Mouse (Mus musculus) hindbrain, embryonic 15.5 days (tissue): Measurements from ENCODE around the gene Ccdc187. TPM values are rescaled to one million over a fixed set of nuclear protein-coding genes. Genes with fewer than 3 reads are reported as not detected.

Source experiments
- ATAC-seq: fragments of 200-750 bp; cut with Nextera tagmentation; 2 replicates; pipeline ENCODE4 v1.8.0; 2017; ENCODE audit warnings: low read depth, moderate number of reproducible peaks, moderate TSS enrichment; ENCODE audit not compliant: low FRiP score
- H3K27ac ChIP-seq: fragments of 300-500 bp; sonication (generic); replicated peaks from 2 replicates; pipeline ENCODE4 v1.5.1; 2015; ENCODE audit warnings: mild to moderate bottlenecking, inconsistent platforms
- H3K27me3 ChIP-seq: fragments of 300-500 bp; sonication (generic); 2 replicates; pipeline ENCODE4 v1.6.1; 2015; ENCODE audit warnings: control low read depth, inconsistent platforms
- H3K36me3 ChIP-seq: fragments of 300-500 bp; sonication (generic); 2 replicates; pipeline ENCODE4 v1.6.1; 2015; ENCODE audit warnings: control low read depth, inconsistent platforms
- H3K4me1 ChIP-seq: fragments of 300-500 bp; sonication (generic); replicated peaks from 2 replicates; pipeline ENCODE4 v1.6.1; 2015; ENCODE audit warnings: control low read depth, inconsistent platforms
- H3K4me2 ChIP-seq: fragments of 300-500 bp; sonication (generic); 2 replicates; pipeline ENCODE4 v1.6.1; 2015; ENCODE audit warnings: moderate library complexity, mild to moderate bottlenecking, inconsistent platforms
- H3K4me3 ChIP-seq: fragments of 300-500 bp; sonication (generic); 2 replicates; pipeline ENCODE4 v1.5.1; 2015; ENCODE audit warnings: mild to moderate bottlenecking, inconsistent platforms
- H3K9ac ChIP-seq: fragments of 300-500 bp; sonication (generic); 2 replicates; pipeline ENCODE4 v1.6.1; 2015; ENCODE audit warnings: inconsistent platforms
- H3K9me3 ChIP-seq: fragments of 300-500 bp; sonication (generic); 2 replicates; pipeline ENCODE4 v1.6.1; 2016; ENCODE audit warnings: control low read depth, inconsistent platforms
- whole genome bisulfite sequencing: fragments of 180-500 bp; shearing (Covaris S2); methylation state at CpG from one replicate; pipeline ENCODE4 v1.1.7; 2015; 5-methylcytosine and 5-hydroxymethylcytosine counted together
- polyA plus RNA-seq: library from polyadenylated mRNA; unstranded; fragments of >200 nt; fragmentation: Nextera tagmentation; extraction: Ambion mirVana; gene quantifications from 2 replicates; pipeline ENCODE4 v1.2.1, GENCODE M21; 2015

Gene Ccdc187
- polyA plus RNA-seq, 1 experiment from 2014 or later: 0.16 TPM

DNA sequence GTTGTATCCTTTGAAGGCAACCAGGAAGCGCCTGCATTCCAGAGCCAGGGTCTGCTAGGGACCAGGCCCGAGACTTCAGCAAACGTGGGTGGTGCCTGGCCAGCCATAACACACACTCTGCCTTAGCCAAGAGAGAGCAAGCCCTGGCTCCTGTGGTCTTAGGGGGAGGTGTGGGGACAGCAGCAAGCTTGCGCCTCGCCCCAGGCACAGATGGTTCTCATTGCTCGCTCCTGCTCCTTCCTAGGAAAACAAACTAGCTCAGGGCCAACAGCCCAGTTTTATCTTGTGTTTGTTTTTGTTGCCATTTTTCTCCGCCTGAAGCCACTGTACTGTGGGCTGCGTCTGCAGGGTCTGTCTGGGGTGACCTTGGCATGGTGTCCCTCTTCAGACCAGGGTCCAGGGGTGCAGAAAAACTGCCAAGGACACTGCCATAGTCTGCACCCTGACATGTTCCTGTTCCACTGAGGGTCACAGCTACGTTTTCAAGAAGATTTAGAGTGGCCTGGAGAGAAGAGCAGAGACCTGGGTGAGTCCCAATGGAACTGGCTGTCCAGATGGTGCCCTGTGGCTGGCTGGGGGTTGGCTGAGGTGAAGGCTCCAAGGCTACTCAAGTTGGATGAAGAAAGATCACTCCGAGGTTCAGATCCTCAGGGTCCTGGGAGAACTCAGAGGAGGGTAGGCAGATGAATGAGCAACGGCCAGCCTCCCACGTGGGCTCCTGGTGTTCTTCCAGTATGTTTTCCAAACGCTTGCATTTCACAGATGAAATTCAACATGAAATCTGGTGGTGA lies 20.1 kb upstream of the Ccdc187 start:
- Histone ChIP-seq H3K36me3 (no peaks in the 10 kb centered on the region), H3K4me1 (peaks cover 45% of the 10 kb centered on the region), H3K4me3 (peak overlapping the region; percentile 63), H3K4me2 (peak overlapping the region; percentile 87), H3K27me3 (no peaks in the 10 kb centered on the region), H3K9ac (peak overlapping the region; percentile 82; the same call in 1 of the 2 replicates), H3K27ac (peak overlapping the region; percentile 91), H3K9me3 (no peaks in the 10 kb centered on the region)
- ATAC-seq: no peak
- 57% methylated on average over 13 of the region's 13 CpGs for WGBS

DNA sequence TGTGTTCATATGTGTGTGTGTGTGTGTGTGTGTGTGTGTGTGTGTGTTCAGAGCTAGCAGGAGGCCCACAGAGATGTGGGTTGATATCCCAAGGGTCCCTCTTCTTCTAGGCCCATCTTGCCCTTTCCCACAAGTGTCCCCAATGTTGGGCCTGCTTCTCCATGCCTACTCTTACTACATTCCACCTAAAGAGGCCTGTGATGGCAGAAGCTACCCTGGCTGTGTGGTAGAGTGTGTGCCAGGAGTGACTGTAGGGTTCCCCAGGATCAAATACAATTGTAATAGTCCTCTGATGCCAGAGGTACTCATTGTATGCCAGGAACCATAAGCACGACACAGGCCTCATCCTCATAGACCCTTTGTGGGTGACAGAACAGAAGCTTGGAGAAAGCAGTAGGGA lies 19.0 kb upstream of the Ccdc187 start:
- Histone ChIP-seq H3K4me3 (no peak overlapping the region), H3K9me3 (no peaks in the 10 kb centered on the region), H3K27me3 (no peaks in the 10 kb centered on the region), H3K4me2 (no peak overlapping the region), H3K9ac (no peak overlapping the region), H3K36me3 (no peaks in the 10 kb centered on the region), H3K4me1 (peaks cover 34% of the 10 kb centered on the region), H3K27ac (no peak overlapping the region)
- WGBS: 90% methylated on average over 1 of the region's 1 CpGs
- ATAC-seq: no peak

DNA sequence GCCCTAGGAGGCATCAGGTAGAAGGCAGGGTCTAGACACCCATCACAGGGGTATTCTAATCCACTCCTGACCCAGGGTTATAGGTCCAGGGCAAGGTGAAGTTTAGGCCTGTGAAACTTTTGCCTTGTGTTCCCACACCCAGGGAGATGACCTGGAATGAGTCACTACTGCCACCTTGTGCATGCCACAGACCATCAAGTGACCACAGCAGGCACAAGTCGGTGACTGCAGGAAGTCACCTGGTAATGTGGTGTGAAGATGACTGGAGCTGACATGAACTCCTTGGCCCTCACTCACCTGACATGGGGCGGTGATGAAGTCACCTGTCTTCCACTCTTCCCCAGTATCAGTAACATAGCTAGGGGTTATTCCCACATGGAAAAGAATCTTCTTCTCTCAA lies 18.5 kb upstream of the Ccdc187 start:
- no peak overlapping the region for H3K4me2 ChIP-seq
- no peak overlapping the region for H3K9ac ChIP-seq
- no peaks in the 10 kb centered on the region for H3K27me3 ChIP-seq
- H3K9me3 ChIP-seq: no peaks in the 10 kb centered on the region
- H3K4me3 ChIP-seq: no peak overlapping the region
- no peaks in the 10 kb centered on the region for H3K36me3 ChIP-seq
- 70% methylated on average over 2 of the region's 2 CpGs for WGBS
- no peak for ATAC-seq
- peaks cover 29% of the 10 kb centered on the region for H3K4me1 ChIP-seq
- no peak overlapping the region for H3K27ac ChIP-seq

DNA sequence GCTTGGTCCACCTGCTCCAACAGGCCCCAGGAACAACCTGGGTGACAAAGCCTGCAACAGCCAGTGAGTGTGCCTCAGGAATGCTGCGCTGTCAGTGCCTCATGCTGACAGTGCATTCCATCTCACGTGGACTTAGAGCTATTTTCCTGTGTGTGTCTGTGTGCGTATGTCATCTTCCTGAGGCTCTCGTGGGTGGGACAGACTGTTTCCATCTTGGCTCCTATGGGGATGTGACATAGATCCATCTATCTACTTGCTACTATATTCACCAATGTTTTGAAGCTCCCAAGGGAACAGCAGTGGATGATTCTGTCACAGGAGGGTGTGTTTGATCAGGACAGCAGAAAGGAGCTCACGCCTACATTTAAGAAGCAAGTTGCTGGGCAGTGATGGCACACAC lies 17.6 kb upstream of the Ccdc187 start:
- H3K36me3 ChIP-seq: no peaks in the 10 kb centered on the region
- peaks cover 20% of the 10 kb centered on the region for H3K4me1 ChIP-seq
- no peak overlapping the region for H3K4me2 ChIP-seq
- no peak overlapping the region for H3K27ac ChIP-seq
- no peak overlapping the region for H3K4me3 ChIP-seq
- 73% methylated on average over 5 of the region's 5 CpGs for WGBS
- H3K9me3 ChIP-seq: no peaks in the 10 kb centered on the region
- H3K9ac ChIP-seq: no peak overlapping the region
- no peaks in the 10 kb centered on the region for H3K27me3 ChIP-seq
- no peak for ATAC-seq

DNA sequence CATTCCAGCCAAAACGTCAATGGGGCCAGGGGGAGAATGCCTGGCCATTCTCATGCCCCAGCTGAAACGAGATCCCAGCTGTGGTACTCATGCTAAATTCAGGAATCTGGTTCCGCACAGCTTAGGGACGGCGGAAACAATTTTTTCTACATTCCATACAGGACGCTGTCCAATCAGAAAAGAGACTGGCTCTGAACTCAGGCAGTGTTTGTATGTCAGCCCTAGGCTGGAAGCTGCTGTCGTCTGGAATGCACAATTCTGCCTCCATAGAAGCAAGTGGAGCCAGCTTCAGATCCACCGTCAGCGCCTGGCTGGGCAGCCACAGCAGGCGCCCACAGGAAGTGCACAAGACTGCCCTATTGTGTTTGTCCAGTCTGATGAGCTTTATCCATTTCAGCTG lies 15.4 kb upstream of the Ccdc187 start:
- Histone ChIP-seq H3K9me3 (no peaks in the 10 kb centered on the region), H3K27ac (no peak overlapping the region; the same call in 1 of the 2 replicates), H3K9ac (no peak overlapping the region), H3K4me1 (peaks cover 7% of the 10 kb centered on the region), H3K4me2 (no peak overlapping the region), H3K36me3 (no peaks in the 10 kb centered on the region), H3K4me3 (no peak overlapping the region), H3K27me3 (no peaks in the 10 kb centered on the region)
- 0 out of 2 replicates have a peak, but pooled peaks have one; percentile 16 for ATAC-seq
- WGBS: 17% methylated on average over 10 of the region's 10 CpGs

DNA sequence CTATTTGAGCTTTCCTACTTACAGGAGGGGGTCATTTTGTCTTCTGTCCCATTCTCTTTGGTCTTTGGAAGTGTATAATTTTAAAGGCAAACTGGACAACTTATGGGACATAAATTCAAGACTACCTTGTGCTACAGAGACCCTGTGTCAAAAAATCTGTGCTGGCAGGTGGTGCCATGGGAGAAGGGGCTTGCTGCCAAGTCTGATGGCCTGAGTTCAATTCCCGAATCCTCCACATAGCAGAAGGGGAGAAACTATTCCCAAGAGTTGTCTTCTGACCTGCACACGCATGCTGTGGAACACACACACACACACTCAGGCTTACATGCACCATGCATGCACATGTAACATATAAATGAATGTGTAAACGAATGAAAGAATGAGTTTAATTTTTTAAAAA lies 12.3 kb upstream of the Ccdc187 start:
- H3K9me3 ChIP-seq: no peaks in the 10 kb centered on the region
- 94% methylated on average over 3 of the region's 3 CpGs for WGBS
- no peaks in the 10 kb centered on the region for H3K27me3 ChIP-seq
- no peaks in the 10 kb centered on the region for H3K36me3 ChIP-seq
- H3K4me1 ChIP-seq: peaks cover 3% of the 10 kb centered on the region; the same call in 1 of the 2 replicates
- H3K27ac ChIP-seq: no peak overlapping the region
- H3K4me3 ChIP-seq: no peak overlapping the region
- no peak overlapping the region for H3K9ac ChIP-seq
- H3K4me2 ChIP-seq: no peak overlapping the region
- ATAC-seq: no peak

DNA sequence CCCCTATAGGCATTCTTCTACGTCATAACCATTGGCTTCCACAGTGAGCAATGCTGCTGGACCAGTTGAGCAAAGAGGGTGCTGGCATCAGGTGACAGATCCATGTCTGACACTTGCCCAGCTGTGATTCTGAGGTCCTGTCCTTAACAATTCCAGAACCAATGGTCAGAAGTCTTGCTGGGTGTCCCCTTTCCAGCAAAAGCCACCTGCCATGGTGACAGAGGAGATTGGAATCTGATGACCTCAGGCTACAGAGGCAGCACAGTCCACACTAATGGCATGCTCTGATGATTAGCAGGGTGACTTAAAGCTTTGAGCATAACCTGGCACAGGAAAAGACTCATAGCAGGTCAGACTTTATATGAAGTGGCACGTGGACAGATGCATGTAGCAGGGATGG lies 11.2 kb upstream of the Ccdc187 start:
- Histone ChIP-seq H3K36me3 (no peaks in the 10 kb centered on the region), H3K4me2 (no peak overlapping the region), H3K9me3 (no peaks in the 10 kb centered on the region), H3K27me3 (no peaks in the 10 kb centered on the region), H3K4me1 (peaks cover 5% of the 10 kb centered on the region), H3K27ac (no peak overlapping the region), H3K4me3 (no peak overlapping the region), H3K9ac (no peak overlapping the region)
- WGBS: 74% methylated on average over 2 of the region's 2 CpGs
- no peak for ATAC-seq

DNA sequence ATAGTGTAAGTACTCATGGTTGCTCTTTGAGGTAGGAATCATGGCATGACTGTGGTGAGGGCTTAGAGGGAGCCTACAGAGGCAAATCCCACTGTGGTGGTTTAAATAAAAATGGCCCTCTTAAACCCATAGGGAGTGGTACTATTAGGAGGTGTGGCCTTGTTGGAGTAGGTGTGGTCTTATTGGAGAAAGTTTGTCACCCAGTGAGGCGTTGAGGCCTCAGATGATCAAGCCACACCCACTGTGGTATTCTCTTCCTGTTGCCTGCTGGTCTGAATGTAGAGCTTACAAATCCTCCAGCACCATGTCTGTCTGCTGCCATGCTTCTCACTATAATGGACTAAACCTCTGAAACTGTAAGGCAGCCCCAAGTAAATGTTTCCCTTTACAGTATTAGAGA lies 10.4 kb upstream of the Ccdc187 start:
- no peak overlapping the region for H3K4me2 ChIP-seq
- H3K27me3 ChIP-seq: no peaks in the 10 kb centered on the region
- no peak overlapping the region for H3K4me3 ChIP-seq
- no peaks in the 10 kb centered on the region for H3K9me3 ChIP-seq
- H3K4me1 ChIP-seq: peaks cover 10% of the 10 kb centered on the region
- no peak overlapping the region for H3K9ac ChIP-seq
- H3K27ac ChIP-seq: no peak overlapping the region
- H3K36me3 ChIP-seq: no peaks in the 10 kb centered on the region
- no peak for ATAC-seq
- 69% methylated on average over 1 of the region's 1 CpGs for whole genome bisulfite sequencing

DNA sequence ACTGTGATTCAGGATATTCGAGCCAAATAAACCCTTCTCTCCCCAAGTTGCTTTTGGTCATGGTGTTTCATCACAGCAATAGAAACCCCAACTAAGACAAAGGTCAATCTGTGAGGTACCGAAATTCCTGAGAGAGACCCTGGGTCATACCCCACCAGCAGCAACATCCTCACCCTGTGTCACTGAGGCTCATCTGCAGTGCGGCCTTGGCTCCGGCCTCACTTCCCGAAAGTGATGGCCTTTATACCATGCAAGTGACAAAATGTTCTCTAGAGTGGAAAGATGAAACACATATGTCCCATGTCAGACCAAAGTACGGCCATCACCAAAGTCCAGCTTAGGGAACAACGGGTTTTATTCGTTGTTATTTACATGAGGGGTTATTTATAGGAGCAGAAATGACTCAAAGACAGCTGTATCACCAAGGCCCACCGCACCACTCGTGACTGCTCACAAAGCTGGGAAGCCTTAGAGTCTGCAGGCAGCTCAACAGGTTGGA lies 7.7 kb upstream of the Ccdc187 start:
- Histone ChIP-seq H3K27ac (no peak overlapping the region), H3K4me1 (peaks cover 37% of the 10 kb centered on the region), H3K27me3 (no peaks in the 10 kb centered on the region), H3K9me3 (no peaks in the 10 kb centered on the region), H3K36me3 (no peaks in the 10 kb centered on the region), H3K9ac (no peak overlapping the region), H3K4me3 (no peak overlapping the region), H3K4me2 (no peak overlapping the region)
- 93% methylated on average over 10 of the region's 10 CpGs for WGBS
- no peak for ATAC-seq

DNA sequence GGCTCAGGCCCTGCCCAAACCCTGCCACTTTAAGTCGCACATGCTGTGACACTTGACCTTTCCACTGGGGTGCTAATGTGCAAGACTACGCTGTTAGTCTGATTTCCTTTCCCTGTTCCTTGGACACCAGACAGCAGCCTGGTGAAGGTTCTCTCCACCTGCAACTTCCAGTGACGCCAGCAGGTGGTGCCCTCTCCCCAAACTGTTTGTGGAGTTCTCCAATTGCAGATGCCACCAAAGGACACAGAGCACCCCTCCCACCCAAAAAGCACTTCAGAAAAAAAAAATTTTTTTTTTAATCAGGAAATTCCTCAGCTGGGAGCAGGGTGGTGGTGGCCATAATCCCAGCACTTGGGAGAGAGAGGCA lies 6.4 kb upstream of the Ccdc187 start:
- no peaks in the 10 kb centered on the region for H3K27me3 ChIP-seq
- no peak for ATAC-seq
- H3K27ac ChIP-seq: peak overlapping the region; percentile 41; the same call in 1 of the 2 replicates
- 0 out of 2 replicates have a peak overlapping the region, but pooled peaks have one; percentile 1 for H3K9ac ChIP-seq
- H3K4me3 ChIP-seq: no peak overlapping the region
- no peaks in the 10 kb centered on the region for H3K36me3 ChIP-seq
- H3K4me2 ChIP-seq: no peak overlapping the region
- WGBS: 0% methylated on average over 3 of the region's 3 CpGs
- peaks cover 47% of the 10 kb centered on the region for H3K4me1 ChIP-seq
- H3K9me3 ChIP-seq: no peaks in the 10 kb centered on the region

DNA sequence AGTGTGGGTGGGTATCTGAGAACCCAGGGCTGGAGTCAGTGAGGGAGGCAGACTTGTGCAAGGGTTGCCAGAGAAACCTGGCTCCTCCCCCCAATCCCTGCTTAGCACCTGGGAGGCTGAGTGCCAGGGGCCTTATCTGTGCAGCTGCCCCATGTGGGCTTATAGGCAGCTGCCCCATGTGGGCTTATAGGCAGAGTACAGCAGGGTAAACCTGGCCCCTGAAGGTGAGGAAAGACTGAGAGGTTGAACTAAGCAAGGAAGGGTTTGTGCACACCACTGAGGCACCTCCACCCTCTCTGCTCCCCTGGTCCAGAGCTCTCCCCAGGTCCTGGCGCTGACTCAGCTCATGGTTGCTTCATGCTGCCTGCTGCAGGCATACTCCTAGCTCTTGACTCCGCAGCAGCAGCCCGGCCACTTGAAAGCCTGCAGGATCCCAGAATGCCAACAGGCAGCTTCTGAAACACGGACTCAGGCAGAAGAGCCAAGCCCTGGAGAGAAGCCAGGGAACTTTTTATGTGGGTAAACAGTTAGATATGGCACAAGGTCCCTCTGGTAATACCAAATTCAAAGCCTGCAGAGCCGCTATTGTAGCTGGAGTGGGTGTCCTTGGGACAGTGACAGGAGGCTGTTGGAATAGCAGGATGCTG lies 5.9 kb upstream of the Ccdc187 start:
- no peaks in the 10 kb centered on the region for H3K9me3 ChIP-seq
- peaks cover 47% of the 10 kb centered on the region for H3K4me1 ChIP-seq
- H3K4me2 ChIP-seq: no peak overlapping the region
- no peaks in the 10 kb centered on the region for H3K36me3 ChIP-seq
- no peaks in the 10 kb centered on the region for H3K27me3 ChIP-seq
- peak overlapping the region; percentile 84 for H3K27ac ChIP-seq
- no peak overlapping the region for H3K4me3 ChIP-seq
- H3K9ac ChIP-seq: 0 out of 2 replicates have a peak overlapping the region, but pooled peaks have one; percentile 1
- ATAC-seq: 0 out of 2 replicates have a peak, but pooled peaks have one; percentile 8
- 35% methylated on average over 5 of the region's 5 CpGs for WGBS

DNA sequence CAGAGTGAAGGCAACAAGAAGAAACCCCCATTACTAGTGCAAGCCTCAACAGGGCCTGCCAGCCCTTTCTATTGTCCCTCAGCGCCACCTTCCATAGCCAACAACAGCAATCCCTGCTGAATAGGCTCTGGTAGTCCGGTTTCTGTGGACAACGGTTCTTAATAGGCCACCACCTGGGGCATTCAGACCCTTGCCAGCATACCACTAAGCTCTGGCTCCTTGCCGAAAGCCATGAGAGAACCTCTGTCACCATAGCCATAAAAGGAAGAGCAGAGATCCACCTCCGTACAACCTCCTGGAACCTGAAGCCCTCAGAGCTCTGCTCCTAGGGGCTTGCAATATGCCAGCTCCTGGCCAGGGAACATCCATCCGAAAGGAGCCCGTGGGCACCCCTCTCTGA lies 5.0 kb upstream of the Ccdc187 start:
- Histone ChIP-seq H3K4me1 (peaks cover 47% of the 10 kb centered on the region), H3K4me3 (no peak overlapping the region), H3K27me3 (no peaks in the 10 kb centered on the region), H3K9me3 (no peaks in the 10 kb centered on the region), H3K4me2 (peak overlapping the region; percentile 38), H3K27ac (peak overlapping the region; percentile 84), H3K9ac (0 out of 2 replicates have a peak overlapping the region, but pooled peaks have one; percentile 26), H3K36me3 (no peaks in the 10 kb centered on the region)
- no peak for ATAC-seq
- WGBS: 31% methylated on average over 7 of the region's 7 CpGs
